Mouse (Mus musculus) erythroblast, embryonic 14.5 days (primary cell): ENCODE results near the gene Aftph.

ENCODE experiments used
- GATA1 ChIP-seq: IDR thresholded peaks from 2 replicates; pipeline ENCODE4 v1.6.1; 2012; ENCODE audit warnings: low read length, inconsistent platforms, mixed read lengths
- TAL1 ChIP-seq: IDR thresholded peaks from 3 replicates; pipeline ENCODE4 v1.6.1; 2012; ENCODE audit warnings: low read length, inconsistent platforms, mixed read lengths

GRCm38 (mm10) chr11:20663580-20664198 lies 77.7 kb downstream of the Aftph start:
- no peak for TF ChIP-seq GATA1
- TF ChIP-seq TAL1, result no peak
